Mouse (Mus musculus) cerebellum, adult 2 months (tissue): ENCODE data around the gene Ankrd34a. TPM values are rescaled to one million over a fixed set of nuclear protein-coding genes. Genes with fewer than 3 reads are reported as not detected.

Experiments
- DNase-seq, 2 experiments: peaks; one replicate each; pipeline ENCODE4 v3.0.0; 2021
- H3K27ac ChIP-seq: fragments of 200-500 bp; 2 replicates; pipeline ENCODE4 v1.5.1; 2012; ENCODE audit warnings: low read length, control low read depth, inconsistent platforms; ENCODE audit not compliant: insufficient read depth
- H3K27me3 ChIP-seq: fragments of 200-500 bp; 2 replicates; pipeline ENCODE4 v1.6.1; 2012; ENCODE audit warnings: inconsistent platforms, mild to moderate bottlenecking, low read length, moderate library complexity; ENCODE audit not compliant: control insufficient read depth, insufficient read depth
- H3K4me1 ChIP-seq: fragments of 200-500 bp; 2 replicates; pipeline ENCODE4 v1.6.1; 2011; ENCODE audit warnings: low read length; ENCODE audit not compliant: control insufficient read depth, insufficient read depth
- H3K4me3 ChIP-seq: fragments of 200-500 bp; replicated peaks from 2 replicates; pipeline ENCODE3; 2011; ENCODE audit warnings: mild to moderate bottlenecking, low read depth, low read length, control low read depth; ENCODE audit not compliant: insufficient read depth
- CTCF ChIP-seq: fragments of 200-500 bp; IDR thresholded peaks from 2 replicates; pipeline ENCODE4 v1.5.1; 2011; ENCODE audit warnings: low read depth, mild to moderate bottlenecking, control low read depth, low read length, moderate library complexity, borderline replicate concordance; ENCODE audit not compliant: insufficient read depth
- POLR2A ChIP-seq: fragments of 200-500 bp; IDR thresholded peaks from 2 replicates; pipeline ENCODE4 v1.6.1; 2011; ENCODE audit warnings: low read length, control low read depth, borderline replicate concordance; ENCODE audit not compliant: insufficient read depth
- WGBS: fragments of 180-500 bp; shearing (Covaris S2); methylation state at CpG from one replicate; pipeline ENCODE4 v1.1.7; 2018; 5-methylcytosine and 5-hydroxymethylcytosine counted together
- polyA plus RNA-seq: library from polyadenylated mRNA; depleted of rRNA; stranded (reverse); fragments of >200 nt; gene quantifications from 2 replicates; pipeline ENCODE4 v1.2.3, GENCODE M21; 2012

Ankrd34a gene
- polyA plus RNA-seq, 1 experiment, result 53.2 TPM

- H3K4me1 ChIP-seq, result no peaks in the 10 kb centered on the region; the same call in 1 of the 2 replicates
- no peaks in the 10 kb centered on the region for H3K27me3 ChIP-seq
- DNase-seq, result no peak
- no peak for TF ChIP-seq CTCF
- TF ChIP-seq POLR2A, result no peak
- peak overlapping the region; percentile 44 for H3K4me3 ChIP-seq
- no peak overlapping the region for H3K27ac ChIP-seq
- 43% methylated on average over 12 of the region's 12 CpGs for WGBS
Measured at GRCm38 (mm10) chr3:96559398-96559910, 37.0 kb upstream of the Ankrd34a start.

GRCm38 (mm10) chr3:96559911-96560850, 36.3 kb upstream of the Ankrd34a start:
- no peak overlapping the region for H3K27ac ChIP-seq

GRCm38 (mm10) chr3:96560881-96561668, 35.4 kb upstream of the Ankrd34a start:
- H3K27ac ChIP-seq, result no peak overlapping the region
- WGBS, result 79% methylated on average over 9 of the region's 9 CpGs

More at GRCm38 (mm10) chr3:96559911-96560850, 36.3 kb upstream of the Ankrd34a start:
- H3K4me1 ChIP-seq, result no peaks in the 10 kb centered on the region; the same call in 1 of the 2 replicates
- H3K4me3 ChIP-seq, result peak overlapping the region; percentile 17
- H3K27me3 ChIP-seq, result no peaks in the 10 kb centered on the region
- DNase-seq, result no peak
- no peak for TF ChIP-seq POLR2A
- TF ChIP-seq CTCF, result no peak
- 53% methylated on average over 23 of the region's 23 CpGs for WGBS

DNA sequence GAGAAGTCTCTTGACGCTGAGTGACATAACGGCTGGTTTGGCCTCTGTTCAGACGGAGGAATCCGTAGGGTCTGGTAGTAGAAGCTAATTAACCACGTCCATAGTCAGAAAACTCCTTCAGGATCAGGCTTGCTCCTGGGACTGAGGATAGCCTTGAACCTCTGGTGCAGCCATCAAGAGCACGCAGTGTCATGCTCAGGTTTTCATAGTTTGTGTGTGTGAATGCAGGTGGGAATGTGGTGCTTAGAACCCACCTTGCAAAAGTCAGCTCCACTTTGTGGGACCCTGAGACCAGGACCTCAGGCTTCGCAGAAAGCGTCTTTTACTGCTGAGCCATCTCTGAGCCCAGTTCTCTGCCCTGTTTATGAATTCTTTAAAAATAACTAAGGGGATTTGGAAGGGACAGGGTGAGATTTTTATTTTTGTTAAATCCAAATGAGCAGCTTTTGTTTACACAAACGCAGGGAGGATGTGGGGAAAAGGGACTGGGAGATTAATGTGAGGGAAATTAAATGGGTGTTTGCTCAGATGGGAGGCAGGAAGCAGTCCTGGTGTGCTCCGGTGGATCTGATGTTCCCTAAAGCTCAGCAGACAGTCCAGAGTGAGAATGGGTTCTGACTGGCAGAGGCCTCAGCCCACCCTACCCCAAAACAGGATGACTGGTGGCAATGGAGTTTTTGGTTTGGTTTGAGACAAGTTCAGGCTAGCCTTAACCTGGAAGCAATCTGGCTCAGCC, 34.3 kb upstream of the Ankrd34a start:
- H3K4me3 ChIP-seq, result no peak overlapping the region
- H3K4me1 ChIP-seq, result no peaks in the 10 kb centered on the region
- H3K27ac ChIP-seq, result no peak overlapping the region
- WGBS, result 65% methylated on average over 10 of the region's 10 CpGs
- TF ChIP-seq POLR2A (no peak), CTCF (no peak)
- no peaks in the 10 kb centered on the region for H3K27me3 ChIP-seq
- DNase-seq, result no peak

More at GRCm38 (mm10) chr3:96560881-96561668, 35.4 kb upstream of the Ankrd34a start:
- no peak for DNase-seq
- Histone ChIP-seq H3K4me1 (no peaks in the 10 kb centered on the region), H3K27me3 (no peaks in the 10 kb centered on the region), H3K4me3 (no peak overlapping the region)
- no peak for TF ChIP-seq CTCF
- no peak for TF ChIP-seq POLR2A

- Histone ChIP-seq H3K27me3 (no peaks in the 10 kb centered on the region), H3K27ac (no peak overlapping the region), H3K4me1 (no peaks in the 10 kb centered on the region), H3K4me3 (no peak overlapping the region)
- TF ChIP-seq POLR2A (no peak), CTCF (no peak)
- DNase-seq, result no peak
- 94% methylated on average over 8 of the region's 8 CpGs for WGBS
Measured at GRCm38 (mm10) chr3:96563267-96563666, 33.2 kb upstream of the Ankrd34a start.

GRCm38 (mm10) chr3:96563911-96564632, 32.4 kb upstream of the Ankrd34a start:
- no peak for DNase-seq
- H3K4me3 ChIP-seq, result no peak overlapping the region
- no peaks in the 10 kb centered on the region for H3K4me1 ChIP-seq
- WGBS, result 69% methylated on average over 10 of the region's 10 CpGs
- H3K27me3 ChIP-seq, result no peaks in the 10 kb centered on the region
- TF ChIP-seq CTCF, result no peak
- no peak for TF ChIP-seq POLR2A
- H3K27ac ChIP-seq, result no peak overlapping the region

GRCm38 (mm10) chr3:96564633-96565032, 31.8 kb upstream of the Ankrd34a start:
- H3K4me3 ChIP-seq, result no peak overlapping the region
- TF ChIP-seq POLR2A, result no peak
- TF ChIP-seq CTCF, result no peak
- H3K27me3 ChIP-seq, result no peaks in the 10 kb centered on the region
- H3K4me1 ChIP-seq, result no peaks in the 10 kb centered on the region
- 47% methylated on average over 7 of the region's 7 CpGs for WGBS
- no peak overlapping the region for H3K27ac ChIP-seq
- DNase-seq, result no peak
